Mouse (Mus musculus) intestine, embryonic 16.5 days (tissue): ENCODE measurements around the gene Mettl23. TPM values are rescaled to one million over a fixed set of nuclear protein-coding genes. Genes with fewer than 3 reads are reported as not detected.

ENCODE experiments used
- ATAC-seq: fragments of 200-750 bp; cut with Nextera tagmentation; 2 replicates; pipeline ENCODE4 v1.8.0; 2017; ENCODE audit warnings: moderate TSS enrichment, moderate library complexity
- H3K27ac ChIP-seq: fragments of 300-500 bp; sonication (generic); 2 replicates; pipeline ENCODE4 v1.5.1; 2014; ENCODE audit warnings: mild to moderate bottlenecking, low read length
- H3K27me3 ChIP-seq: fragments of 300-500 bp; sonication (generic); replicated peaks from 2 replicates; pipeline ENCODE4 v1.6.1; 2014; ENCODE audit warnings: low read length, control low read depth, mixed read lengths; ENCODE audit not compliant: control insufficient read depth, insufficient read depth
- H3K36me3 ChIP-seq: fragments of 300-500 bp; sonication (generic); 2 replicates; pipeline ENCODE4 v1.6.1; 2014; ENCODE audit warnings: low read length, control low read depth; ENCODE audit not compliant: control insufficient read depth, insufficient read depth
- H3K4me1 ChIP-seq: fragments of 300-500 bp; sonication (generic); 2 replicates; pipeline ENCODE4 v1.6.1; 2014; ENCODE audit warnings: low read length, control low read depth, mixed read lengths; ENCODE audit not compliant: control insufficient read depth, insufficient read depth
- H3K4me2 ChIP-seq: fragments of 300-500 bp; sonication (generic); 2 replicates; pipeline ENCODE4 v1.6.1; 2014; ENCODE audit warnings: low read depth, low read length, control low read depth
- H3K4me3 ChIP-seq: fragments of 300-500 bp; sonication (generic); 2 replicates; pipeline ENCODE4 v1.5.1; 2014; ENCODE audit warnings: mild to moderate bottlenecking, low read length
- H3K9ac ChIP-seq: fragments of 300-500 bp; sonication (generic); 2 replicates; pipeline ENCODE4 v1.6.1; 2014; ENCODE audit warnings: low read depth, low read length
- H3K9me3 ChIP-seq: fragments of 300-500 bp; sonication (generic); 2 replicates; pipeline ENCODE4 v1.6.1; 2016; ENCODE audit warnings: low read length, control low read depth; ENCODE audit not compliant: control insufficient read depth
- WGBS: fragments of 180-500 bp; shearing (Covaris S2); extraction: QIAGEN DNeasy Blood & Tissue Kit; methylation state at CpG from one replicate; pipeline ENCODE4 v1.1.7; 2014; 5-methylcytosine and 5-hydroxymethylcytosine counted together
- polyA plus RNA-seq: library from polyadenylated mRNA; unstranded; fragments of >200 nt; fragmentation: Nextera tagmentation; extraction: Ambion mirVana; gene quantifications from 2 replicates; pipeline ENCODE4 v1.2.1, GENCODE M21; 2015

Gene Mettl23
- polyA plus RNA-seq, 1 experiment from 2014 or later, result 65.8 TPM

DNA sequence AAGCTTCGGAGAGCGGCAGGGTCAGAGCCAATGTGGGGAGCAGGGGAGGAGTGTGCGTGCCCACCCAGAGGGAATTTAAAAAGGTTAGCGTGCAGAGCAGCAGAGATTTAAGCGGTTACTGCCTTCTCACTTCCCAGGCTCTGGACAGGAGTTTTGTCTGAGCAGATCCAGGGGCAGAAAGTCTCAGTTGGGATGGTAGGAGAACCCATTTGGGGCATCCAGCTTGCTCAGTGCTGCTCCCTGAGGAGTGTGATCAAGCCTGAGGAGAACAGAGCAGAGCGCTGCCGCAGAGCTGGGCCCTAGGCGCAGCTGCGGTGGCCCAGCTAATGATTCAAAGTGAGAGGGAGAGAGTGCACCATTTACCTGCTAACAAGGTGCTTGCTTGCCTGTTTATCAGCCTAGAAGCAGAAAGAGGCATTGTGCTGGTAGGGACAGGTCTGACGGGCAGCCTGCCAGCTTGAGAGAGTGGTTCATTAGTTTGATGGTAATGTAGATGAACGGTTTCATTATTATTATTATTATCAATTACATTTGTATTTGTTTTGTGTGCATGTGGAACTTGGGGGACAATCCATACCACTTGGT, 34.2 kb upstream of the Mettl23 start:
- Histone ChIP-seq H3K27ac (no peak overlapping the region), H3K4me3 (no peak overlapping the region), H3K4me1 (peaks cover 32% of the 10 kb centered on the region), H3K9ac (no peak overlapping the region), H3K9me3 (no peaks in the 10 kb centered on the region), H3K4me2 (no peak overlapping the region), H3K27me3 (no peaks in the 10 kb centered on the region), H3K36me3 (no peaks in the 10 kb centered on the region; the same call in 1 of the 2 replicates)
- 80% methylated on average over 11 of the region's 11 CpGs for WGBS
- no peak for ATAC-seq

DNA sequence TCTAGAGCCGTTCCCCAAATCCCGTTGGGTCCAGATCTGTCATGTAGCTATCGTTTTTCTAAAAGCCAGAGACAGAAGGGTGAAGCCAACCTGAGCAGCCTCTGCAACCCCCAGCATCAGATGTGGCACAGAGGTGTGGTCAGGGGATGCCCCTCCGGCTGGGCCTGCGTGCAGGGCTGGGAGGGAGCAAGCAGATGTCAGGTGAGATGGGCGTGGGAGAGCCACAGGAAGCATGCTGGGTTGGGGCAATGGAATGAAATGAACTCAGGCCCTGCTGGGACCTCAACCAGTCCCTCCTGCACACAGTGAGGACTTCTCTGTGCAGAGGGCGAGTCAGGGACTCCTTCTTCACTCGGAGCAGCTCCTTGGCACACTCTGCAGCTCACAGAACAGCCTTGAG, 33.6 kb upstream of the Mettl23 start:
- Histone ChIP-seq H3K27me3 (no peaks in the 10 kb centered on the region), H3K27ac (no peak overlapping the region), H3K9me3 (no peaks in the 10 kb centered on the region), H3K4me2 (no peak overlapping the region), H3K4me1 (peaks cover 38% of the 10 kb centered on the region), H3K4me3 (no peak overlapping the region), H3K9ac (no peak overlapping the region), H3K36me3 (no peaks in the 10 kb centered on the region; the same call in 1 of the 2 replicates)
- WGBS, result 86% methylated on average over 8 of the region's 8 CpGs
- no peak for ATAC-seq

DNA sequence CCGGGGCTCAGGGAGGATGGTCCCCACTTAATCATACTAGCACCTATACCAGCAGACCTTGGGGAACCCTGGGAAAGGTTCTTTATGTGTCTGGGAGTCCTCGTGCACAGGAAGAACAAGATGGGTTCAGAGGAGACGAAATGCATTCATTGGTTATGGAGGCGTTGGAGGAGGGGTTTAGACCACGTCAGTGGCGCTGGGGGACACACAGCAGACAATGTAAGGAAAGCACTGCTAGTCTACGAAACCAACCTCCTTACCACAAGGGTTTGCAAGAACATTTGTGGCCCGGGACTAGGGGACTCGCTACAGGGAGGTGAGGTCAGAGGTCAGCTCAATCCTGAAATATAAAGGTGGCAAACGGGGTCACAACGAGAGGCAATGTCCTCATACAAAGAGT, 32.5 kb upstream of the Mettl23 start:
- H3K4me1 ChIP-seq, result peaks cover 47% of the 10 kb centered on the region
- 76% methylated on average over 11 of the region's 11 CpGs for WGBS
- peak overlapping the region; percentile 72; the same call in 1 of the 2 replicates for H3K27ac ChIP-seq
- peak overlapping the region; percentile 53; the same call in 1 of the 2 replicates for H3K9ac ChIP-seq
- H3K4me2 ChIP-seq, result no peak overlapping the region
- H3K27me3 ChIP-seq, result no peaks in the 10 kb centered on the region
- no peak overlapping the region for H3K4me3 ChIP-seq
- no peaks in the 10 kb centered on the region for H3K9me3 ChIP-seq
- ATAC-seq, result no peak
- no peaks in the 10 kb centered on the region; the same call in 1 of the 2 replicates for H3K36me3 ChIP-seq

DNA sequence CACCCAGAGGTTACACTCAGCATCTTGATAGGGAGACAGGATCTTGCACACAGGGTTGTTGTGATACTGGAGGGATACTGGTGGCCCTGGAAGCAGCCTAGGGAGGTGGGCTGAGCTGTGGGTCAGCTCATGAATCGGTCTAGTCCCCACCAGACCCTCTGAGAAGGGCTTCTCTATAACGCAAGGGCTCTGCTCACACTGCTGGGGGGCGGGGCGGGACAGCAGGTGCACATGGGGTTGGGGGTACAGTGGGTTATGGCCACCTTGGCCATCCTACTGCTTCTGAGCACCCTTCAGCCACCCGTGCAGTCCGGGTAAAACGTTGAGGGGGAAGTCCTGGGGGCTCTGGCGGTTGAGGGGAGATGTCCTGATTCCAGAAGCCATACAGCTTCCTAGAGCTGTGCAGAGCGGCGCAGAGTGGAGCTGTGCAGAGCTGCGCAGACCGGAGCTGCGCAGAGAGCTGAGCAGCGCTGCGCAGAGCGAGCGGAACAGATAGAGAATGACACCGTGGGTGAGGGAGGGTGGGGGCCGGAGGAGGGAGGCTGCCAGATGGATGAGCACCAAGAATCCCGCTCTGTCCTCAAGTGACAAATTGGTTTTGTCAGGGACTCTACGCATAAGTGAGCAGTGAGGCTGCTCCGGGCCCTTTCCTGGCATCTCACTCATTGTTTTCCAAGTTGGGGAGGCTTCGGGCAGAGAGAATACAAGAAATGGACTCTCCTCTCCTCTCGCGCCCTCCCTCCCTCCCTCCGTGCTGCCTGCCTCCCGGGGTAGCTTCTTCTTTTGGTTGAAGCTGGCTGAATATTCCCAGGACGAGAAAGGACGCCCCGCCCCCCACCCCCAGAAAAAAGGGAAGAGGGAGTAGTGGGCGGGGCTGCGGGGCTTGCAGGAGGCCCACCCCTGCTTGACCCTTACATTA, 31.8 kb upstream of the Mettl23 start:
- Histone ChIP-seq H3K9ac (peak overlapping the region; percentile 53), H3K9me3 (no peaks in the 10 kb centered on the region)
- ATAC-seq, result peak; percentile 77

DNA sequence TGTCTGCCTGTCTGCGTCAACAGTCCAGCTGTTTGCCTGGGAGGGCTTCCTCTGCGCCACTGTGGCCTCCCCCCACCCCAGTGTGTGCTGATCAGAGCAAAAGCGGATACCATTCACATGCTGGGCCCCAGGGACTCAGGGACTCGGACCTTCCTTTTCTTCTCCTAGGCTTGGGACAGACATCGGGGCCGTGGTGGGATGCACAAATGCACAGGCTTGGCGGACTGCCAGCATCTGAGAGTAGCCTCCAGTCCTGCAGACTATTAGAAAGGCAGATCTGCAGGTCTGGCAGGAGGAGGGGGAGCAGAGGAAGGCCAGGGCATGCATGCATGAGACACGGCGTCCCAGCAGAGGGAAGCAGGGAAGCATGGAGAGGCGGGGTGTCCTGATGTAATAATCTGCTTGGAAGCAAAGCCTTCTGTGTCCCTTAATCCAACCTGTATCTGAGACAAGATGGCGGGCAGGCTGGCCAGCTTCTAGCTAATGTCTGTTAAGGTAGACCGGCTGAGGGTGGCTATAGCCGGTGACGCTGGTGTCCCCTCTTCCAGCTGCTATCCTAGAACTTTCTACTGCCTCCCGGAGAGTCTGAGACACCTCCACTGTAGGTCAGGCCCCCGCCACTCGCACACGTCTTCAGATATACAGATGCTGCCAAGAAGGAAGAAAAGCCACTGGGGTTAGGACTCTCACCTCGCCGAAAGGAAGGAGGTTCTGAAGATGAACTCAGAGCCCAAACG, 30.1 kb upstream of the Mettl23 start:
- no peaks in the 10 kb centered on the region for H3K27me3 ChIP-seq
- peaks cover 55% of the 10 kb centered on the region for H3K4me1 ChIP-seq
- no peaks in the 10 kb centered on the region for H3K9me3 ChIP-seq
- peak; percentile 4; the same call in 1 of the 2 replicates for ATAC-seq
- H3K4me2 ChIP-seq, result no peak overlapping the region
- WGBS, result 54% methylated on average over 21 of the region's 21 CpGs
- peak overlapping the region; percentile 54 for H3K9ac ChIP-seq
- no peaks in the 10 kb centered on the region; the same call in 1 of the 2 replicates for H3K36me3 ChIP-seq
- H3K27ac ChIP-seq, result peak overlapping the region; percentile 80
- no peak overlapping the region for H3K4me3 ChIP-seq

More for the DNA sequence above, 31.8 kb upstream of the Mettl23 start:
- Histone ChIP-seq H3K4me2 (peak overlapping the region; percentile 60), H3K27ac (peak overlapping the region; percentile 72), H3K27me3 (no peaks in the 10 kb centered on the region), H3K4me1 (peaks cover 47% of the 10 kb centered on the region), H3K36me3 (no peaks in the 10 kb centered on the region; the same call in 1 of the 2 replicates), H3K4me3 (peak overlapping the region; percentile 36)
- WGBS, result 15% methylated on average over 29 of the region's 32 CpGs

DNA sequence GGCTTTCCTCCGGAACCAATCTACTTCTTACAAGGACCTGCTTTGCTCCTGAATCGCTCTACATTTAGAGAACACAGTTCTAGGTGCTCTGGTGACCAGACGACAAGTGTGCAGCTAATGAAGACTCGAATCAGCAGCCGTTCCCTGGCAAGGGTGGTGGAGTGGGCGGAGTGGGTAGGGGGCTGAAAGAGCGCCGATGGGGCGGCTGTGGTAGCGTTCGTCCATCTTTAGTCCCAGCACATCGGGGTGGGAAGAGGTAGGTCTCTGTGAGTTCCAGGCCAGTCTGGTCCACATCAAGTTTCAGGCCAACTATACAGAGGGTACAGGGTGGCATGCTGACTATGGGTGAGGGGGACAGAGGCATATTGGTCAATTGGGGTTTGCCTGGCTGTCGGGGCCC, 29.5 kb upstream of the Mettl23 start:
- Histone ChIP-seq H3K36me3 (no peaks in the 10 kb centered on the region; the same call in 1 of the 2 replicates), H3K27me3 (no peaks in the 10 kb centered on the region), H3K4me1 (peaks cover 59% of the 10 kb centered on the region), H3K9ac (peak overlapping the region; percentile 50; the same call in 1 of the 2 replicates), H3K4me3 (no peak overlapping the region), H3K27ac (peak overlapping the region; percentile 90), H3K9me3 (no peaks in the 10 kb centered on the region), H3K4me2 (no peak overlapping the region)
- 77% methylated on average over 13 of the region's 13 CpGs for WGBS
- no peak for ATAC-seq

DNA sequence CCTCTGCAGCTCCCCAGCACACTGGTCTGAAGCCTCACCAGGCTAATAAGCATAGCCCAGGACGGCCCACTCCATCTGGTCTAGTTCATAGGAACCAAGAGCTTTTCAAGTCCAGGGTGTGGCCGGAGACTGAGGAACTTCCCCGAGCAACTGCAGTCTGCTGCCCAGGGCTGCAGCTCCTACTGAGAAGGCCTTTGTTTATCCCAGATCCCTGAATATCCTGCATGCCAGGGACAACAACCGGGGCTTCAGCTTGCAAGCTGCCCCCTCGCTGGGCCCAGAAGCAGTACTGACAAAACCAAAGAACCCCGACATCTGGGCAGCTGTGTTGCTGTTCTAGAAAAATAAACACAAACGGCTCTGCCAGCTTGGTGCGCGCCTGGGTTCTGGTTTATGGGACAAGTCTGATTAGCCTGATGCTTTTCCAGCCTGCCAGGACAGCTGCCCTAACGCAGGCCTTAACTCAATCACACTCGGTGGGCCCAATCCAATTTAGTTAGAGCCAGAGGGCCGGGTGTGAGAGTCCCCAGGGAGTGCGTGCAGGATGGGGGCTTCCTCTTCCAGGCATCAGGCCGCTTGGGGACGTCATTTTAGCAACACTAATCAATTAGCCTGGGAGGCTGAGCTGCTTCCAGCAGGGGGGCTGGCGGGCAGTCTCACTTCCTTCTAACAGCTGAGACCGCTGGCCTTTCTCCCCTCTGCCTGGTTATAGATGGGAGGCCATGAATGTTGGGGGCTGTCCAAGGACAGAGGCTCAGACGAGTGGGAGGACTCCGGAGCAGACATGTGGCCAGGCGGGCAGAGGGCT, 28.8 kb upstream of the Mettl23 start:
- Histone ChIP-seq H3K9me3 (no peaks in the 10 kb centered on the region), H3K36me3 (no peaks in the 10 kb centered on the region; the same call in 1 of the 2 replicates), H3K27me3 (no peaks in the 10 kb centered on the region), H3K4me3 (no peak overlapping the region), H3K27ac (peak overlapping the region; percentile 90), H3K4me2 (no peak overlapping the region), H3K4me1 (peaks cover 65% of the 10 kb centered on the region), H3K9ac (peak overlapping the region; percentile 50)
- WGBS, result 25% methylated on average over 20 of the region's 20 CpGs
- peak; percentile 12; the same call in 1 of the 2 replicates for ATAC-seq

DNA sequence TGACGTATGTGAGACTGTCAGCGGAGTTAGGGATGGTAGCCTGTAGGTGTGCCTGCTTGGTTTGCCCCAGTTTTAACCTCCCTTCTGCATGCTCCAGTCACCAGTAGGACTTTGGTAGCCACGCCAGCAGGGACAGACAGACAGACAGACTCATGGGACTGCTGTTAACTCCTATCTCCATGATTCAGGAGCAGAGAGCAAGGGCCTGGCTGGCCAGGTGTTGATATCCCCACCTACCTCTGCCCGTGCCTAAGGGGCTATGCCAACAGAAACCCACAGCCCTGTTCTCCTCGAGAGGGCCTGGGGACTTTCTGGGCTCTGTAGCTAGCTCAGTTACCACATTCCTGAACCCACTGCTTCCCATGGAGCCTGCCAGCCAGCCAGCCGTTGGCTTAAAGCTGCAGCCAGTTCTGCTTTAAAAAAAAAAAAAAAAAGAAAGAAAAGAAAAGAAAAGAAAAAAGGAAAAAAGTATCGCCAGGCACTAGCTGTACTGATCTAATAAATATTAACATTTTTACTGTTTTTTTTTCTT, 28.1 kb upstream of the Mettl23 start:
- Histone ChIP-seq H3K4me2 (no peak overlapping the region), H3K9me3 (no peaks in the 10 kb centered on the region), H3K4me1 (peaks cover 71% of the 10 kb centered on the region), H3K27ac (peak overlapping the region; percentile 90), H3K9ac (peak overlapping the region; percentile 50), H3K36me3 (no peaks in the 10 kb centered on the region; the same call in 1 of the 2 replicates), H3K4me3 (no peak overlapping the region), H3K27me3 (no peaks in the 10 kb centered on the region)
- ATAC-seq, result no peak
- WGBS, result 32% methylated on average over 7 of the region's 7 CpGs
